Mouse (Mus musculus): ENCODE data around the gene Pnkd. TPM values are rescaled to one million over a fixed set of nuclear protein-coding genes. Genes with fewer than 3 reads are reported as not detected.
A peak's percentile ranks its signal among the peaks of the same experiment; 100 is the strongest.

Gene Pnkd
- total and polyA plus RNA-seq, 3 experiments: 27.7 to 186 (median 30.5) TPM

DNA sequence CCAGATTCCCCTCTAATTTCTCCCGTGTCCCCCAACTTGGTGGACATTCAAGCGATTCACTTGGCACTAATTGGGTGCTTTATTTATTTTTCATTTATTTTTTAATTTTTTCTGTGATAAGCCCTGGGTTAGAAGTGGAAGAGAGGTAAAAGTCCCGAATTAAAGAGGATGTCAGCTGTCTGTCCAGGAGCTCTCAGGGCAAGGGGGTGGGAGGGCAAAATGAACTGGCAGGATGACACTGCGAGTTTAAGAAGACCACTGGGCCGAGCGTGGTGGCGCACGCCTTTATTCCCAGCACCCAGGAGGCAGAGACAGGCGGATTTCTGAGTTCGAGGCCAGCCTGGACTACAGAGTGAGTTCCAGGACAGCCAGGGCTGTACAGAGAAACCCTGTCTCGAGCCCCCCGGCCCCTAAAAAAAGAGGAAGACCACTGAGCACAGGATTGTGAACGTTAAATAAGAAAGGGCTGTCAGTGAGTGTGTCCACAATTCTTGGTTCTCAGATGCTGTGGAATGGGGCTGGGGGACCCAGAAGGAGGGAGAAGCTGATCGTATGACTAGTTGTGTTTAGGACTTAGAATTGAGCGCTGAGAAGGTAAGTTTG, 102.8 kb downstream of the Pnkd start:
- DNase-seq (ENCODE audit: low spot score) (peak; percentile 29), ATAC-seq (ENCODE audit: extremely low read depth, insufficient number of reproducible peaks, low FRiP score, poor library complexity, severe bottlenecking) (no peak)
- no peak for TF ChIP-seq POLR2AphosphoS5 (IDR thresholded peaks at IDR 0.05; ENCODE audit: insufficient replicate concordance, low read depth, low read length)
- H3K27me3 ChIP-seq (ENCODE audit: insufficient read depth, low read length): peaks cover 11% of the 10 kb centered on the region; the same call in 1 of the 2 replicates
- peaks cover 74% of the 10 kb centered on the region for H3K4me1 ChIP-seq (ENCODE audit: insufficient read depth, low read depth, low read length)
- H3K9me3 ChIP-seq (replicated peaks): no peaks in the 10 kb centered on the region
- H3K4me3 ChIP-seq (ENCODE audit: low read depth, low read length): peak overlapping the region; percentile 73
- no peaks in the 10 kb centered on the region for H3K36me3 ChIP-seq (replicated peaks)

DNA sequence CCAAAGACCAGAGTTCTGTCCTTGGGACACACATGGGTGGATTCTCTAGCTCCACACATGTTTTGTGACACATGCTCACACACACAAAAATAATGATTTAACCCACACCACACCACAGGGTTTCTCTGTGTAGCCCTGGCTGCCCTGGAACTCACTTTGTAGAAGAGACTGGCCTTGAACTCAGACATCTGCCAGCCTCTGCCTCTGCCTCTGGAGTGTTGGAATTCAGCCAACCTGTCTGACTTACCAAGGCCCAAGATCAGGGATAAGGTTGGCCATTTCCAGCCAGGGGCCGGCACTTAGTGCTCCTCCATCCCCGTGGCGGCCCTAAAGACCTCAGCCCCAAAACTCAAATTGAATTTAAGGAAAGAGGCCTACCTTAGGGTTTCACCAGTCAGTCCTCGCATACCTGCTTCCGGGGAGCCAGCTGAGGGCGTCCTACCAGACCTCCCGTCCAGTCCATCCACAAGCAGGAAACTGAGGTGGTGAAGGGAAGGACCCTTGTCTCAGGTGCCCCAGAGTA, 103.7 kb downstream of the Pnkd start:
- Histone ChIP-seq H3K4me3 (ENCODE audit: low read depth, low read length) (no peak overlapping the region), H3K36me3 (replicated peaks) (peaks cover 8% of the 10 kb centered on the region), H3K4me1 (ENCODE audit: insufficient read depth, low read depth, low read length) (peaks cover 80% of the 10 kb centered on the region), H3K27me3 (ENCODE audit: insufficient read depth, low read length) (peaks cover 11% of the 10 kb centered on the region; the same call in 1 of the 2 replicates), H3K9me3 (replicated peaks) (no peaks in the 10 kb centered on the region)
- ATAC-seq (ENCODE audit: extremely low read depth, insufficient number of reproducible peaks, low FRiP score, poor library complexity, severe bottlenecking) (no peak), DNase-seq (ENCODE audit: low spot score) (no peak)
- TF ChIP-seq TAL1 (conservative IDR thresholded peaks at IDR 0.05; ENCODE audit: low read depth, low read length) (no peak), GATA1 (IDR thresholded peaks at IDR 0.05; ENCODE audit: borderline replicate concordance, low read length) (no peak), POLR2AphosphoS5 (IDR thresholded peaks at IDR 0.05; ENCODE audit: insufficient replicate concordance, low read depth, low read length) (no peak), GATA2 (IDR thresholded peaks at IDR 0.05; ENCODE audit: borderline replicate concordance, low read depth, low read length) (no peak), CTCF (IDR thresholded peaks at IDR 0.05; ENCODE audit: low read depth, low read length) (no peak)

- TF ChIP-seq POLR2AphosphoS5 (IDR thresholded peaks at IDR 0.05; ENCODE audit: insufficient replicate concordance, low read depth, low read length): no peak
- TF ChIP-seq GATA1 (IDR thresholded peaks at IDR 0.05; ENCODE audit: borderline replicate concordance, low read length): no peak
- DNase-seq (ENCODE audit: low spot score) (peak; percentile 80), ATAC-seq (ENCODE audit: extremely low read depth, insufficient number of reproducible peaks, low FRiP score, poor library complexity, severe bottlenecking) (no peak)
- Histone ChIP-seq H3K4me3 (ENCODE audit: low read depth, low read length) (peak overlapping the region; percentile 82; the same call in 1 of the 2 replicates), H3K4me1 (ENCODE audit: insufficient read depth, low read depth, low read length) (peaks cover 88% of the 10 kb centered on the region), H3K27me3 (ENCODE audit: insufficient read depth, low read length) (peaks cover 4% of the 10 kb centered on the region; the same call in 1 of the 2 replicates), H3K9me3 (replicated peaks) (no peaks in the 10 kb centered on the region), H3K36me3 (replicated peaks) (peaks cover 22% of the 10 kb centered on the region)
Observed at GRCm38 (mm10) chr1:74389831-74390286, 105.1 kb downstream of the Pnkd start.

DNA sequence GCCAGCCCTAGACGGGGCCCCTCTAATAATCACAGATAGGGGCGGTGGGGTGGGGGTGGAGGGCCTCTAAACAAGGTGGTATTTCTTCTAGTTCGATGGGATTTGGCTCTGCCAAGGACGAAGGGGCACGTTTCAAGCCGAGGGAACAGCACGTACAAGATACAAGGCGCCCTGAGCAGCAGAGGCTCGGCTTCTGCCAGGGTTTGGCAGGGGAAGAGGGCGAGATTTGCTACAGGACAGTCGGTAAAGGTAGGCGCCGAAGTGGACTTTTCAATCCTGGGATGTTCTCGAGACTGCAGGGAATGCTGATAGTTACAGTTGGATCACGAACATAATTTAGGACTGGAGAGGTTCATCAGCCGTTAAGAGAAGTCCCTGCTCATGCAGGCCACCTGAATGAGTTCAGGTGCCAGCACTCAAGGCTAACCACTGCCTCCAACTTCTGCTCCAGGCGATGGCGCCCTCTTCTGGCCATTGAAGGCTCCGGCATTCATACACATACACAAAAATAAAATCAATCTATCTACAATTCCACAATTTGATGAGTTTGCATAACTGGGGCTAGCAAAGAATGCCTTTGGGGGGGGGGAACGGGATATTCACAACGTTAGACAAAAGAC, 105.7 kb downstream of the Pnkd start:
- Histone ChIP-seq H3K4me1 (ENCODE audit: insufficient read depth, low read depth, low read length) (peaks cover 88% of the 10 kb centered on the region), H3K36me3 (replicated peaks) (peaks cover 28% of the 10 kb centered on the region), H3K9me3 (replicated peaks) (no peaks in the 10 kb centered on the region; the same call in 1 of the 2 replicates), H3K4me3 (ENCODE audit: low read depth, low read length) (peak overlapping the region; percentile 82), H3K27me3 (ENCODE audit: insufficient read depth, low read length) (no peaks in the 10 kb centered on the region)
- TF ChIP-seq TAL1 (conservative IDR thresholded peaks at IDR 0.05; ENCODE audit: low read depth, low read length) (no peak), CTCF (IDR thresholded peaks at IDR 0.05; ENCODE audit: low read depth, low read length) (peak; percentile 74; the same call in 1 of the 2 replicates)
- ATAC-seq (ENCODE audit: extremely low read depth, insufficient number of reproducible peaks, low FRiP score, poor library complexity, severe bottlenecking) (no peak), DNase-seq (ENCODE audit: low spot score) (peak; percentile 48)

- peaks cover 85% of the 10 kb centered on the region for H3K4me1 ChIP-seq (ENCODE audit: insufficient read depth, low read depth, low read length)
- H3K9me3 ChIP-seq (replicated peaks): no peaks in the 10 kb centered on the region; the same call in 1 of the 2 replicates
- no peak for TF ChIP-seq CTCF (IDR thresholded peaks at IDR 0.05; ENCODE audit: low read depth, low read length)
- no peak for TF ChIP-seq GATA2 (IDR thresholded peaks at IDR 0.05; ENCODE audit: borderline replicate concordance, low read depth, low read length)
- TF ChIP-seq GATA1 (IDR thresholded peaks at IDR 0.05; ENCODE audit: borderline replicate concordance, low read length): no peak
- no peak for TF ChIP-seq TAL1 (conservative IDR thresholded peaks at IDR 0.05; ENCODE audit: low read depth, low read length)
- no peak for TF ChIP-seq POLR2AphosphoS5 (IDR thresholded peaks at IDR 0.05; ENCODE audit: insufficient replicate concordance, low read depth, low read length)
- DNase-seq (ENCODE audit: low spot score) (peak; percentile 88), ATAC-seq (ENCODE audit: extremely low read depth, insufficient number of reproducible peaks, low FRiP score, poor library complexity, severe bottlenecking) (peak; percentile 7; the same call in 1 of the 2 replicates)
- H3K4me3 ChIP-seq (ENCODE audit: low read depth, low read length): peak within 1 kb of the TSS; percentile 82
- peaks cover 30% of the 10 kb centered on the region for H3K36me3 ChIP-seq (replicated peaks)
- no peaks in the 10 kb centered on the region for H3K27me3 ChIP-seq (ENCODE audit: insufficient read depth, low read length)
Observed at GRCm38 (mm10) chr1:74390924-74391748, 106.4 kb downstream of the Pnkd start, which contains the start of gene Ctdsp1. Ctdsp1 (plus strand) TSS chr1:74391509.

GRCm38 (mm10) chr1:74391844-74392441, 107.2 kb downstream of the Pnkd start:
- H3K4me3 ChIP-seq (ENCODE audit: low read depth, low read length): peak overlapping the region; percentile 82
- no peaks in the 10 kb centered on the region; the same call in 1 of the 2 replicates for H3K9me3 ChIP-seq (replicated peaks)
- DNase-seq (ENCODE audit: low spot score): peak; percentile 89
- TF ChIP-seq POLR2AphosphoS5 (IDR thresholded peaks at IDR 0.05; ENCODE audit: insufficient replicate concordance, low read depth, low read length): no peak
- no peak for TF ChIP-seq GATA2 (IDR thresholded peaks at IDR 0.05; ENCODE audit: borderline replicate concordance, low read depth, low read length)
- TF ChIP-seq GATA1 (IDR thresholded peaks at IDR 0.05; ENCODE audit: borderline replicate concordance, low read length): no peak
- no peak for TF ChIP-seq TAL1 (conservative IDR thresholded peaks at IDR 0.05; ENCODE audit: low read depth, low read length)
- TF ChIP-seq CTCF (IDR thresholded peaks at IDR 0.05; ENCODE audit: low read depth, low read length): no peak
- peak; percentile 35 for ATAC-seq (ENCODE audit: extremely low read depth, insufficient number of reproducible peaks, low FRiP score, poor library complexity, severe bottlenecking)
- H3K4me1 ChIP-seq (ENCODE audit: insufficient read depth, low read depth, low read length): peaks cover 84% of the 10 kb centered on the region
- H3K36me3 ChIP-seq (replicated peaks): peaks cover 30% of the 10 kb centered on the region
- no peaks in the 10 kb centered on the region for H3K27me3 ChIP-seq (ENCODE audit: insufficient read depth, low read length)

Data from G1E (cell line).